Mouse (Mus musculus): Measurements from ENCODE around the gene Gm10719. TPM values are rescaled to one million over a fixed set of nuclear protein-coding genes. Genes with fewer than 3 reads are reported as not detected.
"Not testable (repeated sequence)": the region's sequence is repeated elsewhere in the genome, so short reads cannot be mapped to it uniquely, and the experiment has no call there.

Gene Gm10719
- total RNA-seq, 2 experiments from 2014 or later = not detected

- peak; percentile 54 for DNase-seq
Observed at GRCm38 (mm10) chr9:3025653-3026052, 8.4 kb downstream of the Gm10719 start.

DNA sequence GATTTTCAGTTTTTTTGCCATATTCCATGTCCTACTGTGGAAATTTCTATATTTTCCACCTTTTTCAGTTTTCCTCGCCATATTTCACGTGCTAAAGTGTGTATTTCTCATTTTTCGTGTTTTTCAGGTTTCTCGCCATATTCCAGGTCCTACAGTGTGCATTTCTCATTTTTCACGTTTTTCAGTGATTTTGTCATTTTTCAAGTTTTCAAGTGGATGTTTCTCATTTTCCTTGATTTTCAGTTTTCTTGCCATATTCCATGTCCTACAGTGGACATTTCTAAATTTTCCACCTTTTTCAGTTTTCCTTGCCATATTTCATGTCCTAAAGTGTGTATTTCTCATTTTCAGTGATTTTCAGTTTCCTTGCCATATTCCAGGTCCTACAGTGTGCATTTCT is 8.9 kb downstream of the Gm10719 start:
- not testable (repeated sequence) for DNase-seq

- DNase-seq = not testable (repeated sequence)
Observed at GRCm38 (mm10) chr9:3026741-3027140, 9.5 kb downstream of the Gm10719 start.

DNA sequence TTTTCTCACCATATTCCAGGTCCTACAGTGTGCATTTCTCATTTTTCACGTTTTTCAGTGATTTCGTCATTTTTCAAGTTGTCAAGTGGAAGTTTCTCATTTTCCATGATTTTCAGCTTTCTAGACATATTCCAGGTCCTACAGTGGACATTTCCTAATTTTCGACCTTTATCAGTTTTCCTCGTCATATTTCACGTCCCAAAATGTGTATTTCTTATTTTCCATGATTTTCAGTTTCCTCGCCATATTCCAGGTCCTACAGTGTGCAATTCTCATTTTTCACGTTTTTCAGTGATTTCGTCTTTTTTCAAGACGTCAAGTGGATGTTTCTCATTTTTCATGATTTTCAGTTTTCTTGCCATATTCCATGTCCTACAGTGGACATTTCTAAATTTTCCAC is 10.0 kb downstream of the Gm10719 start:
- DNase-seq = not testable (repeated sequence)

DNA sequence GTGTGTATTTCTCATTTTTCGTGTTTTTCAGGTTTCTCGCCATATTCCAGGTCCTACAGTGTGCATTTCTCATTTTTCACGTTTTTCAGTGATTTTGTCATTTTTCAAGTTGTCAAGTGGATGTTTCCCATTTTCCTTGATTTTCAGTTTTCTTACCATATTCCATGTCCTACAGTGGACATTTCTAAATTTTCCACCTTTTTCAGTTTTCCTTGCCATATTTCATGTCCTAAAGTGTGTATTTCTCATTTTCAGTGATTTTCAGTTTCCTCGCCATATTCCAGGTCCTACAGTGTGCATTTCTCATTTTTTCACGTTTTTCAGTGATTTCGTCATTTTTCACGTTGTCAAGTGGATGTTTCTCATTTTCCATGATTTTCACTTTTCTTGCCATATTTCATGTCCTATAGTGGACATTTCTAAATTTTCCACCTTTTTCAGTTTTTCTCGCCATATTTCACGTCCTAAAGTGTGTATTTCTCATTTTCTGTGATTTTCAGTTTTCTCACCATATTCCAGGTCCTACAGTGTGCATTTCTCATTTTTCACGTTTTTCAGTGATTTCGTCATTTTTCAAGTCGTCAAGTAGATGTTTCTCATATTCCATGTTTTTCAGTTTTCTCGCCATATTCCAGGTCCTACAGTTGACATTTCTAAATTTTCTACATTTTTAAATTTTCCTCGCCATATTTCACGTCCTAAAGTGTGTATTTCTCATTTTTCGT is 12.2 kb downstream of the Gm10719 start:
- not testable (repeated sequence) for DNase-seq

DNA sequence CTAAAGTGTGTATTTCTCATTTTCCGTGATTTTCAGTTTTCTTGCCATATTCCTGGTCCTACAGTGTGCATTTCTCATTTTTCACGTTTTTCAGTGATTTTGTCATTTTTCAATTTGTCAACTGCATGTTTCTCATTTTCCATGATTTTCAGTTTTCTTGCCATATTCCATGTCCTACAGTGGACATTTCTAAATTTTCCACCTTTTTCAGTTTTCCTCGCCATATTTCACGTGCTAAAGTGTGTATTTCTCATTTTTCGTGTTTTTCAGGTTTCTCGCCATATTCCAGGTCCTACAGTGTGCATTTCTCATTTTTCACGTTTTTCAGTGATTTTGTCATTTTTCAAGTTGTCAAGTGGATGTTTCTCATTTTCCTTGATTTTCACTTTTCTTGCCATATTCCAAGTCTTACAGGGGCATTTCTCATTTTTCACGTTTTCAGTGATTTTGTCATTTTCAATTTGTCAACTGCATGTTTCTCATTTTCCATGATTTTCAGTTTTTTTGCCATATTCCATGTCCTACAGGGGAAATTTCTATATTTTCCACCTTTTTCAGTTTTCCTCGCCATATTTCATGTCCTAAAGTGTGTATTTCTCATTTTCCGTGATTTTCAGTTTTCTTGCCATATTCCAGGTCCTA is 13.6 kb downstream of the Gm10719 start:
- not testable (repeated sequence) for DNase-seq

DNA sequence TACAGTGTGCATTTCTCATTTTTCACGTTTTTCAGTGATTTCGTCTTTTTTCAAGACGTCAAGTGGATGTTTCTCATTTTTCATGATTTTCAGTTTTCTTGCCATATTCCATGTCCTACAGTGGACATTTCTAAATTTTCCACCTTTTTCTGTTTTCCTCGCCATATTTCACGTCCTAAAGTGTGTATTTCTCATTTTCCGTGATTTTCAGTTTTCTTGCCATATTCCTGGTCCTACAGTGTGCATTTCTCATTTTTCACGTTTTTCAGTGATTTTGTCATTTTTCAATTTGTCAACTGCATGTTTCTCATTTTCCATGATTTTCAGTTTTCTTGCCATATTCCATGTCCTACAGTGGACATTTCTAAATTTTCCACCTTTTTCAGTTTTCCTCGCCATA is 17.1 kb downstream of the Gm10719 start, which contains the start of gene Gm17535:
Gm17535 (plus strand) TSS at position 301 of the 400 bp plus-strand sequence.
- DNase-seq = not testable (repeated sequence)

- not testable (repeated sequence) for DNase-seq
Observed at GRCm38 (mm10) chr9:3036577-3036976, 19.4 kb downstream of the Gm10719 start, which contains the start of gene Gm10715. Gene Gm10715, plus strand, starts transcription at chr9:3036877.

DNA sequence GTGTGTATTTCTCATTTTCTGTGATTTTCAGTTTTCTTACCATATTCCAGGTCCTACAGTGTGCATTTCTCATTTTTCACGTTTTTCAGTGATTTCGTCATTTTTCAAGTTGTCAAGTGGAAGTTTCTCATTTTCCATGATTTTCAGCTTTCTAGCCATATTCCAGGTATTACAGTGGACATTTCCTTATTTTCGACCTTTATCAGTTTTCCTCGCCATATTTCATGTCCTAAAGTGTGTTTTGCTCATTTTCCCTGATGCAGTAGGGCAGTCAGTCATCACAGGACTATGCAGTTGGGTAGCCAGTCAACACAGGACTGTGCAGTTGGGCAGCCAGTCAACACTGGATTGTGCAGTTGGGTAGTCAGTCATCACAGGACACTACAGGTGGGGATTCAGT is 21.0 kb downstream of the Gm10719 start:
- DNase-seq = not testable (repeated sequence)

Small RNA genes lying within 50 kb of the gene (microRNA-seq; reads per million reads assigned to microRNA genes)
- gene Mir101c (ENCODE audit: borderline replicate concordance in 2 of 2) = 0 to 0.26 reads per million in 2 experiments

Other genes with a start within 250 kb of the Gm10719 start
- not detected for gene Gm10722, start 16.5 kb upstream of the Gm10719 start, total RNA-seq (2021)
- gene Gm11168, start 14.1 kb upstream of the Gm10719 start, total RNA-seq (2021) = not detected
- not detected for gene Gm10721, start 4.3 kb upstream of the Gm10719 start, total RNA-seq (2021)
- gene Gm10720, start 1.8 kb upstream of the Gm10719 start, total RNA-seq (2021) = not detected
- gene Gm10718, start 6.1 kb downstream of the Gm10719 start, total RNA-seq (2021) = not detected
- gene Gm10717, start 8.0 kb downstream of the Gm10719 start, total RNA-seq (2021) = not detected
- gene Gm17535, start 17.2 kb downstream of the Gm10719 start, total RNA-seq (2021) = not detected
- not detected for gene Gm10715, start 19.5 kb downstream of the Gm10719 start, total RNA-seq (2021)